Mouse (Mus musculus) intestine, postnatal 0 days (tissue): ENCODE data around the gene Siglece. TPM values are rescaled to one million over a fixed set of nuclear protein-coding genes. Genes with fewer than 3 reads are reported as not detected.
"Not testable (repeated sequence)": the region's sequence is repeated elsewhere in the genome, so short reads cannot be mapped to it uniquely, and the experiment has no call there.

Source experiments
- ATAC-seq: fragments of 200-750 bp; cut with Nextera tagmentation; 2 replicates; pipeline ENCODE4 v1.8.0; 2017; ENCODE audit warnings: mild to moderate bottlenecking, moderate TSS enrichment, moderate library complexity
- H3K27ac ChIP-seq: fragments of 300-500 bp; sonication (generic); 2 replicates; pipeline ENCODE4 v1.5.1; 2014; ENCODE audit warnings: mild to moderate bottlenecking, low read depth, low read length, moderate library complexity
- H3K27me3 ChIP-seq: fragments of 300-500 bp; sonication (generic); replicated peaks from 2 replicates; pipeline ENCODE4 v1.6.1; 2014; ENCODE audit warnings: low read length, mixed read lengths; ENCODE audit not compliant: control insufficient read depth, insufficient read depth
- H3K36me3 ChIP-seq: fragments of 300-500 bp; sonication (generic); 2 replicates; pipeline ENCODE4 v1.6.1; 2014; ENCODE audit warnings: mild to moderate bottlenecking, moderate library complexity; ENCODE audit not compliant: control insufficient read depth, insufficient read depth
- H3K4me1 ChIP-seq: fragments of 300-500 bp; sonication (generic); replicated peaks from 2 replicates; pipeline ENCODE4 v1.6.1; 2014; ENCODE audit warnings: antibody characterized with exemption, low read length, mixed read lengths; ENCODE audit not compliant: control insufficient read depth, insufficient read depth
- H3K4me2 ChIP-seq: fragments of 300-500 bp; sonication (generic); replicated peaks from 2 replicates; pipeline ENCODE4 v1.6.1; 2014; ENCODE audit warnings: low read depth, mild to moderate bottlenecking, moderate library complexity
- H3K4me3 ChIP-seq: fragments of 300-500 bp; sonication (generic); 2 replicates; pipeline ENCODE4 v1.5.1; 2014; ENCODE audit warnings: low read depth, low read length
- H3K9ac ChIP-seq: fragments of 300-500 bp; sonication (generic); 2 replicates; pipeline ENCODE4 v1.6.1; 2014; ENCODE audit warnings: mild to moderate bottlenecking, low read depth, low read length
- H3K9me3 ChIP-seq: fragments of 300-500 bp; sonication (generic); 2 replicates; pipeline ENCODE4 v1.6.1; 2016; ENCODE audit warnings: mixed run types; ENCODE audit not compliant: control insufficient read depth
- CTCF ChIP-seq: sonication (generic); IDR thresholded peaks from 2 replicates; pipeline ENCODE4 v1.5.1; 2016; ENCODE audit warnings: low read depth, mild to moderate bottlenecking, control low read depth, antibody characterized with exemption, moderate library complexity
- WGBS: fragments of 180-500 bp; shearing (Covaris S2); extraction: QIAGEN DNeasy Blood & Tissue Kit; methylation state at CpG from one replicate; pipeline ENCODE4 v1.1.7; 2014; 5-methylcytosine and 5-hydroxymethylcytosine counted together
- polyA plus RNA-seq: library from polyadenylated mRNA; unstranded; fragments of >200 nt; fragmentation: Nextera tagmentation; extraction: Ambion mirVana; gene quantifications from 2 replicates; pipeline ENCODE4 v1.2.1, GENCODE M21; 2015

Gene Siglece
- 0.50 and 0.64 TPM in 2 replicates for polyA plus RNA-seq

DNA sequence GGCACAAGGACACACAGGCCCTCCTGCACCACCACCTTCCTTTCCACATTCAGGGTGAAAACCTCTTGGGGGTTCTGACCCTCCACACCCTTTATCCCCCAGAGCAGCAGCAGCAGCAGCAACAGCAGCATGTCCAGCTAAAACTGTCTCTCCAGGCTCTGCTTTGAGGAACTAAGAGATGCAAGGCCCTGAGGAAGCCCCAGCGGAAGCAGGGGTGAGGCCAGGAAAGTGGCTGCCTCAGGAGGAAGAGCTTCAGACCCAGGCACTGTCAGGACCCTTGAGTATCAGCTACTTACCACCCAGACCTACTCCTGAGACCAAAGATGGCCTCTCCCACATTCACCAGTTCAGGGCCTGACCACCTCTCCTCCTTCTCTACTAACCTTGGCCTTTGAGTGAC lies at the start of gene Siglece:
Gene Siglece, minus strand, starts transcription at position 160 of the 400 bp plus-strand sequence.
- ATAC-seq, result no peak
- Histone ChIP-seq H3K36me3 (no peaks in the 10 kb centered on the region), H3K4me3 (no peak within 1 kb of the TSS), H3K4me2 (no peak within 1 kb of the TSS), H3K27ac (no peak within 1 kb of the TSS), H3K9me3 (no peaks in the 10 kb centered on the region), H3K4me1 (no peaks in the 10 kb centered on the region), H3K9ac (no peak within 1 kb of the TSS), H3K27me3 (no peaks in the 10 kb centered on the region)
- 60% methylated on average over 1 of the region's 1 CpGs for WGBS
- no peak for TF ChIP-seq CTCF

DNA sequence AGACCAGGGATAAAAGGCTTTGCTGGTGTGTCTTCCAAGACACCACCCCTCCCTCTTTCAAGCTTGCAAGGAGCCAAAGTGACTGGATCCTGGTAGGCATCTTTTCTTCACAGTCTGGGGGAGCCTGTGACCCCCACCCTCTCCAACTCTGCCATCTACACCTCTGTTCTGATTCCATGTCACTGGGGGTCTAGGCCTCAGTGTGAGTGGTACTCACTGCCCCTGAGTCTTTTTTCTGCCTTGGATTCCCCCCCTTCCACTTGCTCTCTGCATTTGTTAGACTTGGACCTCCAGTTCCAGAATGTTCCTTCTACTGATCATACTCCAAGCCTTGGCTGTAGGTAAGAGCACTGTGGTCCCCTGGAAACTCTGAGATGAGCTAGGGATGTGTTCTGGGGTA lies 30.2 kb upstream of the Siglece start, which contains the start of gene Klk14:
Gene Klk14, plus strand, starts transcription at position 301 of the 400 bp plus-strand sequence.
- no peaks in the 10 kb centered on the region for H3K36me3 ChIP-seq
- no peaks in the 10 kb centered on the region for H3K4me1 ChIP-seq
- H3K4me3 ChIP-seq, result no peak within 1 kb of the TSS
- TF ChIP-seq CTCF, result no peak
- ATAC-seq, result no peak
- no peak within 1 kb of the TSS for H3K27ac ChIP-seq
- H3K27me3 ChIP-seq, result no peaks in the 10 kb centered on the region
- H3K9me3 ChIP-seq, result no peaks in the 10 kb centered on the region
- H3K9ac ChIP-seq, result no peak within 1 kb of the TSS
- no peak within 1 kb of the TSS for H3K4me2 ChIP-seq

DNA sequence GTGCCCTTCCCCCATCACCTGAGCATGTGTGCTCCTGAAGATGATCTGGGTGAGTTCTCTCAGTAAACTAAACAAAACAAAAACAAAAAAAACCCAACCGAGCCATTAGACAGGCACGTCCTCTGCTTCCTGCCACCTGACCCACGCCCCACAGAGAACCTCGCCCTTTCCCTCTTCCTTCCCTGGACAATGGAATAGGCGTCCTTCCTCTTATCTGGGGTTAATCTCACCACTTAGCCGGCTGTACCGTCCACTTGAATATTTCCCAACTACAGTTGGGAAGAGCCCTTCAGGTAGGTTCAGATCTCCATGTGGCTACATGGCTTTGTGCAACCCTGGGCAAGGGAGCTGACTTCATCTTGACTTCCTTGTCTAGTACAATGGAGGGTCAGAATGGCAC lies 25.1 kb upstream of the Siglece start:
- WGBS, result 43% methylated on average over 7 of the region's 7 CpGs
- Histone ChIP-seq H3K36me3 (no peaks in the 10 kb centered on the region), H3K4me1 (no peaks in the 10 kb centered on the region), H3K9ac (no peak overlapping the region), H3K27ac (no peak overlapping the region), H3K27me3 (no peaks in the 10 kb centered on the region), H3K4me3 (no peak overlapping the region), H3K4me2 (no peak overlapping the region), H3K9me3 (no peaks in the 10 kb centered on the region)
- ATAC-seq, result no peak
- TF ChIP-seq CTCF, result no peak

DNA sequence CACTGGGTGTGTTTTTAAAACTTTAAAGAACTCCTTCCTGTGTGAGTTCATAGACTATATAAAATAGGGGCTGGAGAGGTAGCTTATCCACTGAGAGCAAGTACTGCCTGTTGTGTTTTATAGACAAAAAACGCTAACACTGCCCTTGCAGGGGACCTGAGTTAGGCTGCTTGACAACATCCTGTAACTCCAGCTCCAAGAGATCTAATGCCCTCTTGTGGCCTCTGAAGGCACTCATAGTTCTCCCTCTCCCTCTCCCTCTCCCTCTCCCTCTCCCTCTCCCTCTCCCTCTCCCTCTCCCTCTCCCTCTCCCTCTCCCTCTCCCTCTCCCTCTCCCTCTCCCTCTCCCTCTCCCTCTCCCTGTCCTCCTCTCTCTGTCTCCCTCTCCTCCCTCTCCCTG lies 22.6 kb upstream of the Siglece start:
- not testable (repeated sequence) for H3K9ac ChIP-seq, H3K36me3 ChIP-seq, H3K27ac ChIP-seq, H3K4me3 ChIP-seq, H3K9me3 ChIP-seq, ATAC-seq, H3K4me1 ChIP-seq, H3K27me3 ChIP-seq, H3K4me2 ChIP-seq
- WGBS, result 27% methylated on average over 1 of the region's 1 CpGs
- peak; percentile 58 for TF ChIP-seq CTCF

DNA sequence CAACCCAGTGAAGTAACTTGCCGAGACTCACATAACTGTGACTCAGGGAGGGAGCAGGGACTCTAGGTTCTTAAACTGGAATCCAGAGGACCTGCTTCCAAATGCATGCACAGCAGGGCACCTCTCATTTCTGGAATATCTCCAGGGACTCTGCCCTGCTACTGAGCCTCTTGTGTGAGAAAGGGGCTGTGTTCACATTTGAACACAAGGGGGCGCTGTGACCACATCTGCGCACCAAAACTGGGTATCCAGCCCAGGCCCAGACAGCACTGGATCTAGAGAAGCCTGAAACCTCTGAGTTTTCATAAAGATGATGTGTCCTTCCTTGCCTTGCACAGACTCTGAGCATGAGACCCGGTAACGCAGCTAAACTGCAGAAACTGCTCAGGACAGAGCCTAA lies 21.0 kb upstream of the Siglece start:
- WGBS, result 21% methylated on average over 5 of the region's 5 CpGs
- no peak for ATAC-seq
- no peaks in the 10 kb centered on the region for H3K9me3 ChIP-seq
- no peak overlapping the region for H3K4me2 ChIP-seq
- no peak overlapping the region for H3K4me3 ChIP-seq
- peak; percentile 87 for TF ChIP-seq CTCF
- H3K27ac ChIP-seq, result no peak overlapping the region
- peaks cover 24% of the 10 kb centered on the region for H3K36me3 ChIP-seq
- H3K27me3 ChIP-seq, result no peaks in the 10 kb centered on the region
- no peaks in the 10 kb centered on the region for H3K4me1 ChIP-seq
- no peak overlapping the region for H3K9ac ChIP-seq

DNA sequence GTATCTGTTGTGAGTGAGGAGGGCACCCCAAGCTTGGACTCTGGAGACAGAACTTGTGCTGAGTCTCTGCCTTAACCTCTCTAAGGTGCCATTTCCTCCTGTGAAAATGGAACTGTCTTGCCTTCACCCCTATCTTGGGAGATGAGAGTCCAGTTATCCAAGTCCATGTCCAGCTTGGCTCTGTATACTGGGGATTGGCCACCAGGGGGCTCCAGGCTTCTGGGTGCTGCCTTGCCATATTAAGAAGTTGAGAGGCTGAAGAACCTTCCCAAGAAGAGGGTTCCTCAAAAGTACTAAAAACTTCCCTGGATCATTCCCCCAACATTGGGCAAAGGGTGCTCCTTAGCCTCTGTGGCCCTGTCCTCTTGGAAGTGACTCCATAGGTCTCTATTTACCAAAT lies 18.6 kb upstream of the Siglece start:
- peak; percentile 72 for TF ChIP-seq CTCF
- H3K36me3 ChIP-seq, result peaks cover 32% of the 10 kb centered on the region
- H3K4me3 ChIP-seq, result no peak overlapping the region
- H3K27me3 ChIP-seq, result no peaks in the 10 kb centered on the region
- H3K4me2 ChIP-seq, result no peak overlapping the region
- no peak for ATAC-seq
- no peak overlapping the region for H3K27ac ChIP-seq
- H3K4me1 ChIP-seq, result no peaks in the 10 kb centered on the region
- no peaks in the 10 kb centered on the region for H3K9me3 ChIP-seq
- no peak overlapping the region for H3K9ac ChIP-seq

DNA sequence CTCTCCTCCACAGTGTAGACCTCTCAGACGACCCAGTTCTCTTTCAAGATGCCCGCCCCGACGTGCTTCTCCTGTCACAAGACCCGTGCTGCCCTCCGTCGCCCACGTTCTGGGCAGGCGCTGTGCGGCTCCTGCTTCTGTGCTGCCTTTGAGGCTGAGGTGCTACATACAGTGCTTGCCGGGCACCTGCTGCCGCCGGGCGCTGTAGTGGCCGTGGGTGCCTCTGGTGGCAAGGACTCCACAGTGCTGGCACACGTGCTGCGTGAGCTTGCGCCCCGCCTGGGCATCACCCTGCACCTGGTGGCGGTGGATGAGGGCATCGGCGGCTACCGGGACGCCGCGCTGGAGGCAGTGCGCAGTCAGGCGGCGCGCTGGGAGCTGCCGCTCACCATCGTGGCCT lies 15.1 kb upstream of the Siglece start:
- no peak for TF ChIP-seq CTCF
- 93% methylated on average over 32 of the region's 32 CpGs for WGBS
- H3K9ac ChIP-seq, result no peak overlapping the region
- H3K4me1 ChIP-seq, result no peaks in the 10 kb centered on the region
- ATAC-seq, result no peak
- H3K27me3 ChIP-seq, result no peaks in the 10 kb centered on the region
- no peak overlapping the region for H3K4me3 ChIP-seq
- H3K27ac ChIP-seq, result no peak overlapping the region
- no peak overlapping the region for H3K4me2 ChIP-seq
- no peaks in the 10 kb centered on the region for H3K9me3 ChIP-seq
- peaks cover 32% of the 10 kb centered on the region for H3K36me3 ChIP-seq
